Mouse (Mus musculus) urinary bladder, adult 2 months (tissue): ENCODE results near the gene 4931409K22Rik. TPM values are rescaled to one million over a fixed set of nuclear protein-coding genes. Genes with fewer than 3 reads are reported as not detected.
A peak's percentile ranks its signal among the peaks of the same experiment; 100 is the strongest.

Experiments used
- DNase-seq: peaks from one replicate; pipeline ENCODE4 v3.0.0; 2022; ENCODE audit warnings: low spot score
- polyA plus RNA-seq: library from polyadenylated mRNA; depleted of rRNA; stranded (reverse); fragments of >200 nt; gene quantifications from 2 replicates; pipeline ENCODE4 v1.2.3, GENCODE M21; 2012; rRNA removed

The 4931409K22Rik gene
- not detected in 2 replicates for polyA plus RNA-seq

- no peak for DNase-seq
These were observed at the start of gene 4931409K22Rik for GRCm38 (mm10) chr5:24556709-24557108. TSS of gene 4931409K22Rik (minus strand) at chr5:24556809.

DNA sequence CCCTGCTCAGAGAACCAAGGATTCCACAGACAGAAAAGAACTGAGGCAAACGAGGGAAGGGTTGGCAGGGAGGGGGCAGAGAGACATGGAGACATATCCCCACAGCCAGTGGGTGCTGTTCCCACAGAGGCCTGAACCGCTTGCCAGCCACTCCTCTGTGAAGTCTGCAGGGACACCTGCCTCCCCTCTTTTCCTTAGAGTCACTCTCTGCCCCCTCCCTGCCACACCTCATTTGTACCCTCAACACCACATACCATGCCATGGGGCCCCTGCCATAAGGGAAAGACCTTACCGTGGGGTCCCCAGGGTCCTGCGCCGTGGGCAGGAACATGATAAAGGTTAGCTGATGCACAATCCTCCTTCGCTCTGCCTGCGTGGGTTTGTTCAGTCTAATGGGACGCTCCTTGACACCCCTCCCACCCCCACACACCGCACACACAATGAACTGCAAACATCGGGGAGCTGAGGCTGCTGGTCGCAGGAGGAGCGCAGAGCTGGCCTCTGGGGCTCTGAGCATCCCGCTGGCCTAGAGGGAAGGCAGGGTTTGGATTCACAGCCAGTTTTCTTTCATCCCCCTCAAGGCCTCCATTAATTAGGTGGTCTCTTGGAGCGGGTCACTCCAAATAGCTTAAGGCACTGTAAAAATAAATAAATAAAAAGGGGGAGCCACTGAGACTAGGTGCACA, 49.5 kb upstream of the 4931409K22Rik start:
- no peak for DNase-seq

- peak; percentile 13 for DNase-seq
These were observed 48.8 kb upstream of the 4931409K22Rik start for GRCm38 (mm10) chr5:24605321-24605979.

DNA sequence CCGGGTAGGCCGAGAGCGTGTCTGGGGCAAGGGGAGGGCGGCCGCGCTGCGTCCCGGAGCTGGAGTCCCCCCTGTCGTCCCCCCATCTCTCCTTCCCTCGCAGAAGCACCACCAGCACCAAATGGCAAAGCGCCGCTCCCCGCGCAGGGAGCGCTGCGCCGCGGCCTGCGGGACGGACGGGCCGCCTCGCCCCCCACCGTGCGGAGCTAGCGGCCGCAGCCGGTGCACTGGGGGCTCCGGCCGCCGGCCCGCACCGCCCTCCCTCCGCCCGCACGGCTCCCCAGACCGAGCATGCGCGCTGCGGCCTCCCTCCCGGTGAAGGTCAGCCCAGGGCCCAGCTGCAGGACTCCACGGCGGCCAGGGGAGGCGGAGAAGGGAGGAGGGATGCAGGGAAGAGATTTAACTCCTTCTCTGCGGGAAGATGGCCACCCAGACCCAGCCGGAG, 48.1 kb upstream of the 4931409K22Rik start:
- peak; percentile 86 for DNase-seq

DNA sequence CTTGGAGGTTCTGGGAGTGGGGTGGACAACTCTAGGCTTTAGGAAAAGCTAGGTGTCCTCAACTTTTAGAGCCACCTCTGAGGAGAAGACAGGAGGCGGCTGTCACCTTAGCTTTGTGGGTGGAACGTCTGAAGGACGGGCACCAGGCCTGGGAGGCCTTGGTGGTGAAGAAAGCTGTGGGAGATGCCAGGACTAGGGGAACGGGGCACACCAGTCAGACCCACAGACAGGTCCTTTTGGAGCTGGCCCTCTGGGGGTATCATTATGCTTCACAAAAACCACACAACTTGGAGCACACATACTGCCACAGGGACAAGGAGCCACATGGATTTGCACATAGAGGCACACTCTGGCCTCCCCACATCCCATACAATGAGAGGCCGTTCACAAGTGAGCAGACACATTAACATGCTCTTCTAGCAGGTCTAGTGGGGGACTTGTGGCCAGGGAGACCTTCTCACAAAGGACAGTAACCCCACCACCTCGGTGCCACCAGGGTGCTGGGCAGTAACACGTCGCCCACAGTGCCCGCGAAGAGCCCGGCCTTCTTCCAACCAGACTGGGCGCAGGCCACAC, 47.6 kb upstream of the 4931409K22Rik start:
- DNase-seq = no peak

GRCm38 (mm10) chr5:24603431-24604010, 46.9 kb upstream of the 4931409K22Rik start:
- peak; percentile 23 for DNase-seq

DNA sequence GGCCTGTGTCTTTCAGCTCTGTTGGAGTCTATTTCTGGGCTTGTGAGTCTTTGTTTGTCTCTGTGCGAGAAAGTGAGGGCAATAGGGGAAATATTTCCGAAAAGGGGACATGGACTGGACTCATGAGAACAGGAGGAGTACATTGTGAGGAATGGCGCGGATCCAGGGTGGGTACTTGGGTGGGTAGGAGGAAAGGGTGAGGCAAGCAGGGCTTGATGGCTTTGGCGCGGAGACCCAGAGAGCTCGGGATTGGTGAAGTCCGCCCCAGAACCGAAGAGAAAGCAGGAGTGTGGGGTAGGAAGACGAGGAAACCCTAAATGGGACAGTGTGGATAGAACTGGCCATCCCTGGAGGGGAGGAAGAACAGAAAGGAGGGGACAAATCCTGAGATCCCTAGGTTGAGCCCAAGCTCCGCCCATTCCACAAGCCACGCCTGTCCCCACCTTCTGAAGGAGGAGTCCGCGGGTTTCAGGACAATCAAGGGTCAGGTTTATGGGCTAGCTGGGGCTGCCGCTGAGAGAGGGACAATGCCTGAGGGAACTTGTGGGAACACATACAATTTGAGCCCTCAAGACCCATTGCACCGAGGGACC, 46.2 kb upstream of the 4931409K22Rik start:
- DNase-seq = no peak

DNA sequence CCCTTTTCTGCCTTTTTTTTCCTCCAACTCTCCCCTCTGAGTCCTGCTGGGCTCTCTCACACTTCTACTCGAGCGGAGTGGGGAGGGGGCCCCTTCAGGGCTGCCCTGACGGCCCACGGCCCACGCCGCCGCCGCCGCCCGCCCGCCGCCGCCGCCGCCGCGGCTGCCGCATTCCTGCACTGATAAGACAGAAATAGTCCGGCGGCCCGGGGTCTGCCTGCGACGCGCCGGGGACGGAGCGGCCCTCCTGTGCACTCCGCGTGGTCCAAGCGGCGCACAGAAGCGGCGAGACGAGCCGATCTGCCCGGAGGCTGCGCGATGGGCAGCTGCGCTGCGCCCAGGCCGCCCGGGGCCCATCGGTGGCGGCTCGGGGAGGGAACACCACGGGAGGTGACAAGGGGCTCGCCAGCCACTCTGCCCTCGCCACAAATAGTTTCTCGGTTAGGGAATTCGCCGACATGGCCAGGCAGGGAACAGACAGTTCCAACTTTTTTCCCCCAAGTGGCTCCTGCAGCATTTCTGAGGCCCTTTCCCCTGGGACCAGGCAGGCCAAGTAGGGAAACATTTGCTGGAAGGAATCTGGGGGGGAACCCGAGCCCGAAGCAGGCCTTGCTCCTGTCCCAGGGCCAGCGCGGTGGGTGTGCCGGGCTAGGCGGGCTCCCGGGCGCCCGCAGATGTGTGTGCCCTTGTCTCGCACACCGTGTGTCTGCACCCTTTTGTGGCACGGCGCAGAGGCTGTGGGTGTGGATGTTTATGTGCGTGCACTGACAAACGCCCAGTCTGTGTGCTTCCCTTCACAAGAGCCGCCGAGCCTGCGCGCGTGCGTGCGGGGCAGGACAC, 45.5 kb upstream of the 4931409K22Rik start:
- peak; percentile 68 for DNase-seq

- DNase-seq = no peak
These were observed 44.6 kb upstream of the 4931409K22Rik start for GRCm38 (mm10) chr5:24601071-24601835.

- DNase-seq = no peak
These were observed 43.6 kb upstream of the 4931409K22Rik start for GRCm38 (mm10) chr5:24600236-24600635.

GRCm38 (mm10) chr5:24599137-24599536, 42.5 kb upstream of the 4931409K22Rik start:
- DNase-seq = no peak

- DNase-seq = peak; percentile 61
These were observed 42.0 kb upstream of the 4931409K22Rik start for GRCm38 (mm10) chr5:24598570-24599006.

DNA sequence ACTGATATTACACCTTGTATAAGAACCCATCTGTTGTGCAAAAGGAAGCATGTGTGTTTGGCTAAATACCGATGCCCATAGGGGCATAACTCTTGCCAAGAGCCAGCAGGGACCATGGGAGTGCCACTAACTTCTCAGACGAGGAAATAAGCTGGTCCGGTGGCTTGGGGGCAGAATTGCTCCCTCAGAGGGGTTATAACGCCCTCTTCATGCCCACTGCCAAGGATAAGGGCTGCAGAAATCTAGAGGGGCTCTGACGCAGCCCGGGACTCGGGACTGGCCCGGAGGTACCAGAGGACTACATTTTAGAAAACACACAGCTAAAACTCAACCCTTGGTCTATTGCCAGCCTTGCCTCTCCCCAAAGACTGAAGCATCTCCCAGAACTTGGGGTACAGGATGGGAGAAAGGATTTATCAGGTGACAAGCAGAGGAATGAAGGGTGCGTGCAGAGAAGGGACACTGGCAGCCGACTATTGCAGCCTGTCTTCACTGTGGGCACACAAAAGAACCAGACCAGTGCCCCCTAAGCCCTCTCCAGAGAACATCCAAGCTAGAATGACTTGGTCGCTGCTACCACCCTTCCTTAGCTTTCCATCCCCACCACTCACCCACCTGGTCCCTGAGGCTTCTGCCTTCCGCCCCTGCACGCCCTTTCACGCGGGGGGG, 41.4 kb upstream of the 4931409K22Rik start:
- no peak for DNase-seq

DNA sequence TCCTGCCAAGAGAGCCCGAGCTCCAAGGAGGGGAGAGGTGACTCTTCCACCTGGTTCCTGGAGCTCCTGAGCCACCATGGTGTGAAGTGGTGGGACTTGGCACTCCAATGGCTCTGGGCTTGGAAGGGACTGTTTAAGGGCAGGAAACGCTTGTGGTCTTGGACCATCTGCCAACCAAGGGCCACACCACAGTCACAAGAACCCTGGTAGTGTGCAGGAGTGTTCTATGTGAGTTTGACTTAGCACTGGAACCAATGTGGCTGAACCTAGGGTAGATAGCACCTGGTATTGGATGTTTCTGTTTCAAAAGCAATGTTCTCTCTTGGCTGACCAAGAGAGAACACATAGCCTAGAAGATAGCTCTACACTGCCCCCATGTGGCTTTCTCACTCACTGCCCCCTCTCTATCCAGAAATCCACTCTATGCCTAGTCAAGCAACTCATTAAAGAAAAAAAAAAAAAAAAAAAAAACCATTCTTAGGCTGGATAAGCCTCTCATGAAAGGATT, 40.7 kb upstream of the 4931409K22Rik start:
- no peak for DNase-seq

GRCm38 (mm10) chr5:24596519-24597171, 40.0 kb upstream of the 4931409K22Rik start:
- DNase-seq = no peak

DNA sequence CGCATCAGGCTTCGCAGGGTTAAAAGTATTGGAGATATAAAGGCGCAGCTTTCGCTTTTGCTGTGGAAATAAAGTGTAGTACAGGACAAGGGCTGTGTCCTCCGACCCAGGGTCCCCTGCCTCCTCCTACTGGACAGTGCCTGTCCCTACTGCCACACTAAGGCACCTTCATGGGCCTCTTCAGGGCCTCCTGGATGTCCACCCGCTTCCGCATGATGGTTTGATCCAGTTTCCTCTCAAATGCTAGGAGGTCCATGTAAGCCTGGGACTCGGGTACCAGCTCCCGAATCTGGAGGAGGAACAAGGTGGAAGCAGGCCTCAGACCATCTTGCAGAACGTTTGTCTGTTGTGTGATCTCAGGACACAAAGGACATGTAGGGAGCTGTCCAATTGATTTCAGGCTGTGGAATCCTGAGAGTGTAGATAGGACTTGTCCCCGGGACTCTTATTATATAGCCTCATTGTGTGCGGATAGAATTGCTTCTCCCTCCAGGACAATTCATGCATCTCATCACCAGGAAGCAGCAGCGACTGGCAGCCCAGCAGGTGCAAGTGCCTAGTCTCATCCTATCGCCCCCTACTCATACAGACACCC, 39.3 kb upstream of the 4931409K22Rik start:
- DNase-seq = no peak

DNA sequence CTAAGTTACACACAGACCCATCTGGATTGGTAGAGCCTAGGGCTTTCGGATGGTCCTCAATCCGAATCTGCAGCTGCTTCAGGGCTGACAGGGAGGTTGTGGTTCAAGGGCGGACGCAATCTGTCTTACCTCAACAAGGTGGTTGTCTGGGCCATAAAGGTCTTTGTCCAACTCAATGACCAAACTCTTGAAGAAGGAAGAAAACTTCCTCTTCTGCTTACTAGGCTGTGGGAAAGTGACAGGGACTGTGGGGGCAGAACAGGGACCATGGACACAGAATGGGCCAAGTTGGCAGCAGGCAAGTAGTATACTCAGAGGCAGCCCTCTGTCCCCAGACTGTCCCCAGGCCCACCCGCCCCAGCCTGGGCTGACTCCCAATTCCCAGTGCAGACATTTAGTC, 38.7 kb upstream of the 4931409K22Rik start:
- DNase-seq = no peak

GRCm38 (mm10) chr5:24594346-24594745, 37.7 kb upstream of the 4931409K22Rik start:
- DNase-seq = no peak

- DNase-seq = no peak
These were observed 37.3 kb upstream of the 4931409K22Rik start for GRCm38 (mm10) chr5:24593928-24594327.
